Mouse (Mus musculus): Measurements from ENCODE around the gene Aprt.

Gene Aprt

GRCm38 (mm10) chr8:122576648-122577022 is at the start of gene Aprt:
TSS of gene Aprt (minus strand) at chr8:122576909.
- peak; percentile 93 for DNase-seq (ENCODE audit: low spot score)

GRCm38 (mm10) chr8:122625811-122626210 is 49.1 kb upstream of the Aprt start:
- no peak for DNase-seq (ENCODE audit: low spot score)

GRCm38 (mm10) chr8:122624653-122625052 is 47.9 kb upstream of the Aprt start:
- no peak for DNase-seq (ENCODE audit: low spot score)

GRCm38 (mm10) chr8:122623844-122624642 is 47.3 kb upstream of the Aprt start:
- DNase-seq (ENCODE audit: low spot score) = no peak

- DNase-seq (ENCODE audit: low spot score) = no peak
Observed at GRCm38 (mm10) chr8:122622727-122623126, 46.0 kb upstream of the Aprt start, which contains the start of gene Pabpn1l. TSS of gene Pabpn1l (minus strand) at chr8:122622739.

- no peak for DNase-seq (ENCODE audit: low spot score)
Observed at GRCm38 (mm10) chr8:122620446-122620845, 43.7 kb upstream of the Aprt start.

GRCm38 (mm10) chr8:122618660-122619378 is 42.1 kb upstream of the Aprt start:
- no peak for DNase-seq (ENCODE audit: low spot score)

- DNase-seq (ENCODE audit: low spot score) = peak; percentile 81
Observed at GRCm38 (mm10) chr8:122617947-122618546, 41.3 kb upstream of the Aprt start.

- no peak for DNase-seq (ENCODE audit: low spot score)
Observed at GRCm38 (mm10) chr8:122616181-122616905, 39.6 kb upstream of the Aprt start.

GRCm38 (mm10) chr8:122611295-122612133 is 34.8 kb upstream of the Aprt start, which contains the start of the genes Galns and Trappc2l:
TSS of gene Galns (minus strand) at chr8:122611463.
TSS of gene Trappc2l (plus strand) at chr8:122611640.
- peak; percentile 97 for DNase-seq (ENCODE audit: low spot score)

- DNase-seq (ENCODE audit: low spot score) = no peak
Observed at GRCm38 (mm10) chr8:122610612-122611277, 34.0 kb upstream of the Aprt start.

- no peak for DNase-seq (ENCODE audit: low spot score)
Observed at GRCm38 (mm10) chr8:122610209-122610608, 33.5 kb upstream of the Aprt start.

GRCm38 (mm10) chr8:122606810-122607209 is 30.1 kb upstream of the Aprt start:
- DNase-seq (ENCODE audit: low spot score) = no peak

- no peak for DNase-seq (ENCODE audit: low spot score)
Observed at GRCm38 (mm10) chr8:122605367-122605766, 28.7 kb upstream of the Aprt start.

GRCm38 (mm10) chr8:122604640-122605039 is 27.9 kb upstream of the Aprt start:
- no peak for DNase-seq (ENCODE audit: low spot score)

- DNase-seq (ENCODE audit: low spot score) = no peak
Observed at GRCm38 (mm10) chr8:122600666-122601065, 24.0 kb upstream of the Aprt start.

- no peak for DNase-seq (ENCODE audit: low spot score)
Observed at GRCm38 (mm10) chr8:122596031-122596430, 19.3 kb upstream of the Aprt start.

- no peak for DNase-seq (ENCODE audit: low spot score)
Observed at GRCm38 (mm10) chr8:122593783-122594507, 17.2 kb upstream of the Aprt start.

GRCm38 (mm10) chr8:122593240-122593639 is 16.5 kb upstream of the Aprt start:
- DNase-seq (ENCODE audit: low spot score) = no peak

- DNase-seq (ENCODE audit: low spot score) = no peak
Observed at GRCm38 (mm10) chr8:122586749-122587148, 10.0 kb upstream of the Aprt start.
